ENCODE assay signal across 18 mouse cellular contexts in the genomic region with DNA sequence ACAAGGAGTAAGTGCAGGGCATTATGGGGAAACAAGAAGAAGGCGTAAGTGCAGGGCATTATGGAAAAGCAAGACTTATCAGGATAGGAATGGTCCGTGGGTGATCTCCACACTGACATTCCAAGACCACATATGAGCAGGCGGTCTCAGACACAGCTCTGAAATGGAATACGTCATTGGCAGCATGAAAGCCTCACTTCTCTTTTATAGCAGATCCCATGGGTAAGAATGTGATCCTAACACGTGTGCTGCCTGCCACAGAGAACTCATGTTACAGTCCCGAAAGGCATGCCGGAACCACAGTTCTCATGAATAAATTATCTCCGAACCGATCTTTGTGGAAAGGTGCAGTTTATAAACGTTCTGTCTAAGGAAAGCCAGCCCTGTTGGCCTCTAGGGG.
A peak's percentile ranks its signal among the peaks of the same experiment; 100 is the strongest.
DNase-seq lines count a peak whose midpoint lies in the region; ATAC-seq and TF ChIP-seq lines count a peak whose summit lies in the region.
"Had no signal": no experiment of that assay in that cellular context is flagged by ENCODE, and none has a peak within 500 bp of the region (broad histone marks: within the 10 kb centered on the region; RNA-seq: fewer than 3 reads in every experiment).

No protein-coding gene starts in this region.

- no peak overlapping the region for H3K4me2 ChIP-seq in midbrain, embryonic 11.5 days
- peak overlapping the region; percentile 8; the same call in 1 of the 2 replicates for H3K4me2 ChIP-seq in embryonic facial prominence, embryonic 14.5 days (ENCODE audit: low read depth, low read length)
- H3K4me2 ChIP-seq: embryonic facial prominence, embryonic 12.5 days; forebrain, embryonic 12.5 days; heart, embryonic 12.5 days; hindbrain, embryonic 15.5 days had no signal

- WGBS in midbrain, embryonic 11.5 days: 89% methylated on average over 10 of the region's 10 CpGs
- 90% methylated on average over 10 of the region's 10 CpGs for WGBS in midbrain, embryonic 10.5 days
- WGBS in embryonic facial prominence, embryonic 14.5 days: 60% methylated on average over 10 of the region's 10 CpGs

- DNase-seq in midbrain, embryonic 11.5 days (ENCODE audit: low spot score, missing footprints): peak; percentile 70
- no peak for DNase-seq in midbrain, embryonic 10.5 days (ENCODE audit: low spot score)
- DNase-seq in embryonic facial prominence, embryonic 14.5 days (ENCODE audit: low spot score): peak; percentile 51
- DNase-seq in forelimb bud, embryonic 11.5 days (ENCODE audit: low read depth, low spot score): peak; percentile 25
- DNase-seq in mesoderm, embryonic 11.5 days (ENCODE audit: low read depth, low spot score): peak; percentile 19
- DNase-seq in gastrocnemius, adult 2 months: no peak
- no peak for DNase-seq in left cerebral cortex, postnatal 14 days (ENCODE audit: low spot score in 2 of 2)
- DNase-seq: adrenal gland, adult 2 months; adrenal gland, postnatal 25 days; cerebellum, adult 18-20 months; cerebellum, adult 9-11 months; gastrocnemius, postnatal 25 days had no signal

- H3K27me3 ChIP-seq in midbrain, embryonic 11.5 days (ENCODE audit: control insufficient read depth, insufficient read depth, low read length): no peaks in the 10 kb centered on the region
- no peaks in the 10 kb centered on the region for H3K27me3 ChIP-seq in midbrain, embryonic 10.5 days (ENCODE audit: low read depth, poor library complexity, severe bottlenecking)
- H3K27me3 ChIP-seq in embryonic facial prominence, embryonic 14.5 days (replicated peaks; ENCODE audit: control insufficient read depth, insufficient read depth, low read length): no peaks in the 10 kb centered on the region
- H3K27me3 ChIP-seq: embryonic facial prominence, embryonic 12.5 days; forebrain, embryonic 12.5 days; hindbrain, embryonic 15.5 days had no signal

- H3K27ac ChIP-seq in midbrain, embryonic 11.5 days (ENCODE audit: low read depth, low read length): no peak overlapping the region
- no peak overlapping the region for H3K27ac ChIP-seq in midbrain, embryonic 10.5 days (replicated peaks)
- no peak overlapping the region for H3K27ac ChIP-seq in embryonic facial prominence, embryonic 14.5 days (replicated peaks; ENCODE audit: low read depth, low read length)
- H3K27ac ChIP-seq in gastrocnemius, adult 2 months: no peak overlapping the region
- H3K27ac ChIP-seq: embryonic facial prominence, embryonic 12.5 days; forebrain, embryonic 12.5 days; hindbrain, embryonic 10.5 days; hindbrain, embryonic 15.5 days had no signal

- H3K36me3 ChIP-seq in midbrain, embryonic 11.5 days (ENCODE audit: control insufficient read depth, insufficient read depth, low read length): no peaks in the 10 kb centered on the region
- H3K36me3 ChIP-seq in midbrain, embryonic 10.5 days: no peaks in the 10 kb centered on the region
- H3K36me3 ChIP-seq in embryonic facial prominence, embryonic 14.5 days (ENCODE audit: control insufficient read depth, insufficient read depth, low read length): no peaks in the 10 kb centered on the region
- H3K36me3 ChIP-seq: embryonic facial prominence, embryonic 12.5 days; forebrain, embryonic 12.5 days; heart, embryonic 12.5 days; hindbrain, embryonic 10.5 days; hindbrain, embryonic 15.5 days had no signal

- no peak overlapping the region for H3K4me3 ChIP-seq in midbrain, embryonic 11.5 days (ENCODE audit: low read depth, low read length)
- H3K4me3 ChIP-seq in midbrain, embryonic 10.5 days: no peak overlapping the region
- no peak overlapping the region for H3K4me3 ChIP-seq in embryonic facial prominence, embryonic 14.5 days (ENCODE audit: low read depth, low read length)
- H3K4me3 ChIP-seq in gastrocnemius, adult 2 months: no peak overlapping the region
- H3K4me3 ChIP-seq: embryonic facial prominence, embryonic 12.5 days; forebrain, embryonic 12.5 days; heart, embryonic 12.5 days; hindbrain, embryonic 10.5 days; hindbrain, embryonic 15.5 days had no signal

- TF ChIP-seq CTCF in gastrocnemius, adult 2 months (IDR thresholded peaks at IDR 0.05): no peak

- intact Hi-C loops in gastrocnemius, adult 2 months (cut with DNase I): no loop called here
- intact Hi-C loops in left cerebral cortex, postnatal 14 days (cut with DNase I): no loop called here

- H3K4me1 ChIP-seq in midbrain, embryonic 11.5 days (ENCODE audit: control insufficient read depth, insufficient read depth, low read length): no peaks in the 10 kb centered on the region
- no peaks in the 10 kb centered on the region for H3K4me1 ChIP-seq in midbrain, embryonic 10.5 days
- H3K4me1 ChIP-seq in embryonic facial prominence, embryonic 14.5 days (ENCODE audit: control insufficient read depth, insufficient read depth, low read length): no peaks in the 10 kb centered on the region
- H3K4me1 ChIP-seq: embryonic facial prominence, embryonic 12.5 days; forebrain, embryonic 12.5 days; heart, embryonic 12.5 days; hindbrain, embryonic 10.5 days; hindbrain, embryonic 15.5 days had no signal

- no peaks in the 10 kb centered on the region for H3K9me3 ChIP-seq in midbrain, embryonic 11.5 days (ENCODE audit: control insufficient read depth, low read length)
- no peaks in the 10 kb centered on the region for H3K9me3 ChIP-seq in midbrain, embryonic 10.5 days (replicated peaks)
- no peaks in the 10 kb centered on the region for H3K9me3 ChIP-seq in embryonic facial prominence, embryonic 14.5 days (ENCODE audit: control insufficient read depth, low read length)
- H3K9me3 ChIP-seq: embryonic facial prominence, embryonic 12.5 days; forebrain, embryonic 12.5 days; heart, embryonic 12.5 days; hindbrain, embryonic 10.5 days; hindbrain, embryonic 15.5 days had no signal

- ATAC-seq in midbrain, embryonic 11.5 days (ENCODE audit: low FRiP score): no peak
- ATAC-seq in embryonic facial prominence, embryonic 14.5 days (ENCODE audit: low read depth): peak; percentile 68; the same call in 1 of the 2 replicates
- ATAC-seq: forebrain, embryonic 16.5 days had no signal

- H3K9ac ChIP-seq in midbrain, embryonic 11.5 days (ENCODE audit: low read length): no peak overlapping the region
- H3K9ac ChIP-seq in embryonic facial prominence, embryonic 14.5 days (ENCODE audit: low read depth, low read length): no peak overlapping the region
- H3K9ac ChIP-seq: embryonic facial prominence, embryonic 12.5 days; forebrain, embryonic 12.5 days; heart, embryonic 12.5 days; hindbrain, embryonic 15.5 days had no signal

Comparison
In these comparisons a context has a peak if more than half of its experiments do, and no peak if none do; other contexts are left out.
1. DNase-seq: peak in midbrain, embryonic 11.5 days (single experiment), embryonic facial prominence, embryonic 14.5 days (single experiment), forelimb bud, embryonic 11.5 days (single experiment) and mesoderm, embryonic 11.5 days (single experiment); none in midbrain, embryonic 10.5 days (single experiment), gastrocnemius, adult 2 months (single experiment) and left cerebral cortex, postnatal 14 days (0 of 2).